Mouse (Mus musculus) layer of hippocampus, adult 8-10 months (tissue): Measurements from ENCODE around the gene Bzw2. TPM values are rescaled to one million over a fixed set of nuclear protein-coding genes. Genes with fewer than 3 reads are reported as not detected.
A peak's percentile ranks its signal among the peaks of the same experiment; 100 is the strongest.

Source experiments
- DNase-seq, 2 experiments: peaks; one replicate each; pipeline ENCODE4 v3.0.0; 2022; ENCODE audit warnings: low spot score in 2 of 2
- total RNA-seq, 4 experiments: library from RNA; stranded (reverse); gene quantifications; 2 replicates each; pipeline ENCODE4 v1.2.4; 2022

Gene Bzw2
- total RNA-seq, 4 experiments from 2014 or later = 50.8 to 60.5 (median 56.9) TPM

DNA sequence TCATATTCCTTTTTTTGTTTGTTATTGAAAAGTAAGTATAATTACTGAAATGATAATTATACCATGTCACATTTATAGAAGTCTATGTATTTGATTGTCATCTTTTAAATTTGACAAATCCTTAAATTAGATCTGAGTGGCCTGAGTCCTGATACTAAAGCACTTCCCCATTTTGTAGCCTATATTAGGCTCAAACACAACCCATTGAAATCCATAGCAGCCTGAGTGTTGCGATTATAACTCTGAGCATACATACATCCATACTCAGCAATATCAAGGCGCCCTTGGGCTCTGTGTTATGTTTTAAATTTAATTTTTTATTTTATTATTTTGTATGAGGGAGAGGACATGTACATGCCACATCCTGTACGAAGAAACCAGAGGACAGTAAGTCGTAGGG lies 87.6 kb downstream of the Bzw2 start:
- no peak for DNase-seq

DNA sequence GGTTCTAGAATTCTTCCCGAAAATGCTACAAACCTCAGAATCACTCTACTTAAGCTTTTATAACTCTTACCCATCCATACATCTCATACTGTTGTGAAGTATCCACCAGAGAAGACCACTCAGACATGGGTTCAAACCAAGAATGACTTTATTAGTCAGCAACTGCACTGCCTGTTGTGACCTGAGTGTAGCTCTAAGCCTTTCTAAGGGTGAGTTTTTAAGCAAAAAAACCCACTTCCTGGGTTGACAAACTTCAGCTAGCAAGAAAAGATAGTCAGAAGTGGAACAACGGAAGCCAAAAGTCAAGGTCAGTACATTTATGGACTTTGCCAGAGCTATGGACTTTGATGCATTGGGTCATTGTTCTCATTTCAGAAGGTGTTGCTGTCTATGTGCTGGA lies 90.3 kb downstream of the Bzw2 start:
- no peak for DNase-seq

DNA sequence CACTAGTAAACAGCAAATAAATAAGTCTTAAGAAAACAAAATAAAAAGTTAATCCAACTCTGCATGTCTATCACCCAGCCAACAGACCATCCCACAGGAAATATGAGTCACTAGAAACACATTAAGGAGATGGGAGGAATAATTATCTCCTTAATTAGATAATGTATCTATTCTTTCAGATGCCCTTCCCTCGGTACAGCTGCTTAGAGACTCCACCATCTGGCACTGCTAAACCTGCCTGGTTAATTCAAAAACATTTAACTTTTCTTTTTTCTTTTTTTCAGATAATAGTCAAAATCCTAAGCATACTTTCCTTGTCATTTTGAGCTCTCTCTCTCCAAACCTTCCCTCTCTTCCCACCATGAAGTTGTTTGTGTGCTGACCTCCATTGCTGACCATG lies 92.0 kb downstream of the Bzw2 start:
- DNase-seq = peak; percentile 21 to 61

DNA sequence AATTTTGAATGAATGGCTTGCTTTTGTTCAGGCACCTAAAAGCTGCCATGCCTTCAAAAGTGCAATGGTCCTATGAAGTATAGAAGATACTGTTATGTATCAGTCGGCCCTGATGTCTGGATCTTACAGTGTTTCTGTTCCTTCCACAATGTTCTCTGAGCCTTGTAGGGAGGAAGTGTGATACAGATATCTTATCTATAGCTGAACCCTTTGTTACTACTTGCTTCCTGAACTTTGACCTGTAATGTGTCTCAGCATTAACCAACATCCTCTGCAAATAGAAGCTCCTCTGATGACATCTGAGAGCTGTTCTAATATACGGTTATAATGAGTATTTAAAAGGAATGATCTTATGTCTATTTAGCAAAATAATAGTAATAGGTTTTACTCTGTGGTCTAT lies 100.2 kb downstream of the Bzw2 start:
- DNase-seq = no peak

DNA sequence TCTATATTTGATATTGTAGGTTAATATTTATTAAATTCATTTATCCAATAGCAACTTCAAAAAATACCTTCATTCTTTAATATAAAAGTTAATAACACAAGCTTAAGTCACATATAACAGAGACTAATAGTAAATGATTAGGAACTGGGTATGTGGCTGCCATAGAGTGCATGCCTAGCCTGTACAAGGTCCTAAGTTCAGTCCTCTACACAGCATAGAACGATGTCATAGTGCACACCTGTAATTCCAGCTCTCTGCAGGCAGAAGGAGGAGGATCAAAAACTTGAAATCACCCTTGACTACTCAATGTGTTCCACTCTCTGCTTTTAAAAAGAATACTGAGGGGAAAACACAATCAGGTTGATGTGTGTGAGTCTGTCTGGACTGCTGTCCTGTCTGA lies 107.6 kb downstream of the Bzw2 start:
- DNase-seq = no peak

DNA sequence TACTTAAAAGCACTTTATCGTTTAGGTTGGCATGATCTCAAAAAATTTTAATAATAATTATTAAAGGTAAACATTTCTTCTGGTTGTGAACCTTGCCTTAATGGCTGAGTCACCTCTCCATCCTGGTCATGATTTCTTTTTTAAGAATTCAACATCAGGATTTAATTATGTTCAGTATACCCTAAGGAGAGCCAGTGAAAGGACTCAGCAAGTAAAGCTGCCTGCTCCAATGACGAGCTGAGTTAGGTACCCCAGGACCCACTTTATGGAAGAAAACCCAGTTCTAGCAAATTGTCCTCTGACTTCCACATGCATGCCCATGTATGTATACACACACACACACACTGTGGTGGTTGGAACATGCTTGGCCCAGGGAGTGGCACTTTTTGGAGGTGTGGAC lies 110.3 kb downstream of the Bzw2 start:
- no peak for DNase-seq

DNA sequence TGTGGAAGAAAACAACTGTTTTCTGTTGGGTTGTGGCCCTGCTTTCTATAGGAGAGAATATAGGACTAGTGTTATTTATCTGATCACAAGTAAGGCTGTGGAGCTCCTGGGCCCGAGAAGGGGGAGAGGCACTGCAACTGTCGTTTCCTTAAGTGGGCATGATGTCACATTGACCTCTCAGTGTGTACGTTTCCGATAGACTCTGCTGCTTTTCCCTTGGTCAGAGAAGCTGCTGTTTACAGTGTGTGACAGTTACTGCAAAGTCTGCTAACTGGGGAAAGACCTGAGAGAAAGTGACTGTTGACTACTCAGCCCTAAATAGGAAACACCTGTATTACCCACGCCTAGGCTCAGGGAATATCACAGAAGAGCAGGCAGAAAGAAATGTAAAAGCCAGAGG lies 111.7 kb downstream of the Bzw2 start:
- no peak for DNase-seq

DNA sequence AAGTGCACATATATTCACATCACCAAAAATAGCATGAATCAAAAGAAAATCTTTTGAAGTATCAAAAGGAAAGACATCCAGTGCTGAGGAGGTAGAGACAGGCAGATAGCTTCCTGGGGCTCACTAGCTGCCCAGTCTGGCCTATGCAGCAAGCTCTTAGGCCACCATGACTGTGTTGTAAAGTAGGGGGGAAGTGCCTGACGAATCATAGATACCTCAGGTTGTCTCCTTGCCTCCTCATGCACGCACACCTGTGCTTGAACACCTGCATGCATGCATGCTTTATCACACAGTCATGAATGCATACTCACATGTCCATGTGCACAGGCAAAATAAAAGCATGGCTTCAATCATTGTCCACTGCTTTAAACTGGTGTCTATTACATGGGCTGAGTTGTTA lies 113.2 kb downstream of the Bzw2 start:
- no peak for DNase-seq

DNA sequence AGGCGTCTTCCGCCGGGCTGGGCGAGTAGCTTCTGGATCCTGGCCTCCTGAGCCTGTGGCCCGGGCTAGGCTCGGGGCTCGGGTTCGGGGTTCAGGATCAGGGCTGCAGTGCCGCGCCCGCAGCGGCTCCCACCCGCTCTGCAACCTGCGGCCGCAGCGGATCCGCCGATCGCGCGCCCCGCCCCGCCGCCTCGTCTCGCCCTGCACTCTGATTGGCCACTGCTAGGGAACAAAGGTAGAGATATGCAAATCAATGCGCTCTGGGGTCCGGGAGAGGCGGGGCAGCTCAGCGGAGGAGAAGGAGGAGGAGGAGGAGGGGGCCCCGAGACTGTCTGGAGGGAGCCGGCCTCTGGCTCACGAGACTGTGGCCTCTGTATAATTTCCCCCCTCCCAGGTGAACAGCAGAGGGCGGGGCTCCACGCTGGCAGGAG lies 115.5 kb downstream of the Bzw2 start, which contains the start of gene Tspan13:
TSS of gene Tspan13 (minus strand) at position 153 of the 431 bp plus-strand sequence.
- DNase-seq = peak; percentile 87 to 88

Other genes with a start within 250 kb of the Bzw2 start
- not detected for gene Agr3, start 232.5 kb downstream of the Bzw2 start, total RNA-seq
- not detected for gene Agr2, start 165.2 kb downstream of the Bzw2 start, total RNA-seq
- gene Tspan13, start 115.6 kb downstream of the Bzw2 start, total RNA-seq = 100 to 1,000 TPM; 238 to 276 (median 249) TPM
- 10 to 100 TPM; 49.3 to 59.4 (median 54.0) TPM for gene Ankmy2, start 966 bp downstream of the Bzw2 start, total RNA-seq
- gene Lrrc72, start 95.3 kb upstream of the Bzw2 start, total RNA-seq = not detected
- gene Sostdc1, start 156.1 kb upstream of the Bzw2 start, total RNA-seq = 1 to 10 TPM; 1.4 to 5.2 (median 3.7) TPM
- 10 to 100 TPM; 13.6 to 14.8 (median 14.3) TPM for gene Ispd, start 223.4 kb upstream of the Bzw2 start, total RNA-seq
- gene D630036H23Rik, start 224.1 kb upstream of the Bzw2 start, total RNA-seq = 1 to 10 TPM; 1.9 to 3.0 (median 2.3) TPM